Mouse (Mus musculus): ENCODE results near the gene Dnah17. TPM values are rescaled to one million over a fixed set of nuclear protein-coding genes. Genes with fewer than 3 reads are reported as not detected.

Gene Dnah17
- total and polyA plus RNA-seq, 2 experiments from 2014 or later = 0.17 to 0.62 TPM

- H3K36me3 ChIP-seq (ENCODE audit: insufficient read depth) = peaks cover 23% of the 10 kb centered on the region; the same call in 1 of the 2 replicates
- no peak overlapping the region for H3K4me2 ChIP-seq (ENCODE audit: low read depth)
- H3K4me3 ChIP-seq (ENCODE audit: low read depth, low read length) = no peak overlapping the region
- 91% methylated on average over 8 of the region's 8 CpGs for WGBS
- H3K9ac ChIP-seq = no peak overlapping the region
- H3K27ac ChIP-seq (ENCODE audit: low read depth, low read length) = no peak overlapping the region
- TF ChIP-seq CTCF (IDR thresholded peaks at IDR 0.05; ENCODE audit: low read depth) = no peak
- no peaks in the 10 kb centered on the region for H3K4me1 ChIP-seq (ENCODE audit: insufficient read depth)
- DNase-seq = no peak
- no peak for ATAC-seq
- no peaks in the 10 kb centered on the region for H3K9me3 ChIP-seq (ENCODE audit: low read length)
- no peaks in the 10 kb centered on the region for H3K27me3 ChIP-seq (ENCODE audit: insufficient read depth, low read length)
Measured at GRCm38 (mm10) chr11:118015381-118016145, 114.9 kb downstream of the Dnah17 start.

- ATAC-seq (no peak), DNase-seq (no peak)
- Histone ChIP-seq H3K27ac (ENCODE audit: low read depth, low read length) (no peak overlapping the region), H3K36me3 (ENCODE audit: insufficient read depth) (peaks cover 13% of the 10 kb centered on the region; the same call in 1 of the 2 replicates), H3K4me1 (ENCODE audit: insufficient read depth) (no peaks in the 10 kb centered on the region), H3K4me2 (ENCODE audit: low read depth) (no peak overlapping the region), H3K4me3 (ENCODE audit: low read depth, low read length) (no peak overlapping the region), H3K9ac (no peak overlapping the region), H3K27me3 (ENCODE audit: insufficient read depth, low read length) (no peaks in the 10 kb centered on the region), H3K9me3 (ENCODE audit: low read length) (no peaks in the 10 kb centered on the region)
- 88% methylated on average over 12 of the region's 12 CpGs for WGBS
- TF ChIP-seq CTCF (IDR thresholded peaks at IDR 0.05; ENCODE audit: low read depth) = no peak
Measured at GRCm38 (mm10) chr11:118014391-118014995, 115.9 kb downstream of the Dnah17 start.

- H3K27ac ChIP-seq (ENCODE audit: low read depth, low read length) = no peak overlapping the region
- peaks cover 10% of the 10 kb centered on the region; the same call in 1 of the 2 replicates for H3K36me3 ChIP-seq (ENCODE audit: insufficient read depth)
- DNase-seq = no peak
- H3K9me3 ChIP-seq (ENCODE audit: low read length) = no peaks in the 10 kb centered on the region
- no peak overlapping the region for H3K4me3 ChIP-seq (ENCODE audit: low read depth, low read length)
- no peaks in the 10 kb centered on the region for H3K27me3 ChIP-seq (ENCODE audit: insufficient read depth, low read length)
- WGBS = 77% methylated on average over 2 of the region's 2 CpGs
- H3K4me1 ChIP-seq (ENCODE audit: insufficient read depth) = no peaks in the 10 kb centered on the region
- no peak for TF ChIP-seq CTCF (IDR thresholded peaks at IDR 0.05; ENCODE audit: low read depth)
- no peak for ATAC-seq
- no peak overlapping the region for H3K9ac ChIP-seq
- no peak overlapping the region for H3K4me2 ChIP-seq (ENCODE audit: low read depth)
Measured at GRCm38 (mm10) chr11:118013339-118013738, 117.1 kb downstream of the Dnah17 start.

- no peak overlapping the region for H3K4me2 ChIP-seq (ENCODE audit: low read depth)
- no peak for TF ChIP-seq CTCF (IDR thresholded peaks at IDR 0.05; ENCODE audit: low read depth)
- no peaks in the 10 kb centered on the region for H3K27me3 ChIP-seq (ENCODE audit: insufficient read depth, low read length)
- H3K27ac ChIP-seq (ENCODE audit: low read depth, low read length) = no peak overlapping the region
- DNase-seq (no peak), ATAC-seq (no peak)
- WGBS = 95% methylated on average over 1 of the region's 1 CpGs
- no peak overlapping the region for H3K4me3 ChIP-seq (ENCODE audit: low read depth, low read length)
- H3K9ac ChIP-seq = no peak overlapping the region
- no peaks in the 10 kb centered on the region for H3K4me1 ChIP-seq (ENCODE audit: insufficient read depth)
- no peaks in the 10 kb centered on the region for H3K9me3 ChIP-seq (ENCODE audit: low read length)
- H3K36me3 ChIP-seq (ENCODE audit: insufficient read depth) = peaks cover 8% of the 10 kb centered on the region; the same call in 1 of the 2 replicates
Measured at GRCm38 (mm10) chr11:118012595-118012994, 117.8 kb downstream of the Dnah17 start.

- no peak overlapping the region for H3K4me2 ChIP-seq (ENCODE audit: low read depth)
- no peaks in the 10 kb centered on the region for H3K4me1 ChIP-seq (ENCODE audit: insufficient read depth)
- ATAC-seq (no peak), DNase-seq (no peak)
- H3K27ac ChIP-seq (ENCODE audit: low read depth, low read length) = no peak overlapping the region
- H3K9ac ChIP-seq = no peak overlapping the region
- H3K27me3 ChIP-seq (ENCODE audit: insufficient read depth, low read length) = no peaks in the 10 kb centered on the region
- no peak overlapping the region for H3K4me3 ChIP-seq (ENCODE audit: low read depth, low read length)
- TF ChIP-seq CTCF (IDR thresholded peaks at IDR 0.05; ENCODE audit: low read depth) = no peak
- no peaks in the 10 kb centered on the region for H3K9me3 ChIP-seq (ENCODE audit: low read length)
- WGBS = 57% methylated on average over 4 of the region's 4 CpGs
- H3K36me3 ChIP-seq (ENCODE audit: insufficient read depth) = peaks cover 23% of the 10 kb centered on the region
Measured at GRCm38 (mm10) chr11:118009865-118010571, 120.4 kb downstream of the Dnah17 start.

- WGBS = 85% methylated on average over 8 of the region's 8 CpGs
Measured at GRCm38 (mm10) chr11:118008843-118009242, 121.6 kb downstream of the Dnah17 start.

More at GRCm38 (mm10) chr11:118008843-118009242, 121.6 kb downstream of the Dnah17 start:
- TF ChIP-seq CTCF (IDR thresholded peaks at IDR 0.05; ENCODE audit: low read depth) = no peak
- ATAC-seq (no peak), DNase-seq (no peak)
- Histone ChIP-seq H3K9ac (no peak overlapping the region), H3K4me3 (ENCODE audit: low read depth, low read length) (no peak overlapping the region), H3K4me1 (ENCODE audit: insufficient read depth) (no peaks in the 10 kb centered on the region), H3K27ac (ENCODE audit: low read depth, low read length) (no peak overlapping the region), H3K36me3 (ENCODE audit: insufficient read depth) (peaks cover 34% of the 10 kb centered on the region), H3K4me2 (ENCODE audit: low read depth) (no peak overlapping the region), H3K9me3 (ENCODE audit: low read length) (no peaks in the 10 kb centered on the region), H3K27me3 (ENCODE audit: insufficient read depth, low read length) (no peaks in the 10 kb centered on the region)

Data from forebrain, postnatal 0 days (tissue).